Mouse (Mus musculus): ENCODE measurements around the gene Retsat. TPM values are rescaled to one million over a fixed set of nuclear protein-coding genes. Genes with fewer than 3 reads are reported as not detected.

The Retsat gene
- polyA plus RNA-seq, 1 experiment: 237 TPM

- WGBS: 62% methylated on average over 3 of the region's 3 CpGs
- H3K36me3 ChIP-seq (ENCODE audit: control insufficient read depth, insufficient read depth, low read length): no peaks in the 10 kb centered on the region
- no peak overlapping the region for H3K4me3 ChIP-seq (ENCODE audit: insufficient read depth, low read depth, low read length)
- no peaks in the 10 kb centered on the region for H3K27me3 ChIP-seq (replicated peaks; ENCODE audit: control insufficient read depth, insufficient read depth, low read length)
- peaks cover 8% of the 10 kb centered on the region; the same call in 1 of the 2 replicates for H3K4me1 ChIP-seq (ENCODE audit: control insufficient read depth, insufficient read depth, low read length)
- DNase-seq: no peak
- no peak overlapping the region for H3K27ac ChIP-seq (ENCODE audit: insufficient read depth, low read depth, low read length)
- TF ChIP-seq CTCF (conservative IDR thresholded peaks at IDR 0.05; ENCODE audit: insufficient read depth, insufficient read length, low read depth, low read length): no peak
- TF ChIP-seq POLR2A (IDR thresholded peaks at IDR 0.05; ENCODE audit: low read depth, low read length): no peak
These were observed 24.6 kb downstream of the Retsat start for GRCm38 (mm10) chr6:72622917-72623316.

- H3K36me3 ChIP-seq (ENCODE audit: control insufficient read depth, insufficient read depth, low read length): no peaks in the 10 kb centered on the region
- H3K4me1 ChIP-seq (ENCODE audit: control insufficient read depth, insufficient read depth, low read length): peaks cover 5% of the 10 kb centered on the region; the same call in 1 of the 2 replicates
- peak; percentile 89 for DNase-seq
- TF ChIP-seq CTCF (conservative IDR thresholded peaks at IDR 0.05; ENCODE audit: insufficient read depth, insufficient read length, low read depth, low read length) (no peak), POLR2A (IDR thresholded peaks at IDR 0.05; ENCODE audit: low read depth, low read length) (no peak)
- 85% methylated on average over 8 of the region's 8 CpGs for WGBS
- no peak overlapping the region for H3K4me3 ChIP-seq (ENCODE audit: insufficient read depth, low read depth, low read length)
- H3K27ac ChIP-seq (ENCODE audit: insufficient read depth, low read depth, low read length): no peak overlapping the region
- H3K27me3 ChIP-seq (replicated peaks; ENCODE audit: control insufficient read depth, insufficient read depth, low read length): no peaks in the 10 kb centered on the region
These were observed 25.6 kb downstream of the Retsat start for GRCm38 (mm10) chr6:72623661-72624402.

GRCm38 (mm10) chr6:72626391-72626790 lies 28.1 kb downstream of the Retsat start:
- no peaks in the 10 kb centered on the region for H3K27me3 ChIP-seq (replicated peaks; ENCODE audit: control insufficient read depth, insufficient read depth, low read length)
- no peak for TF ChIP-seq POLR2A (IDR thresholded peaks at IDR 0.05; ENCODE audit: low read depth, low read length)
- no peak for TF ChIP-seq CTCF (conservative IDR thresholded peaks at IDR 0.05; ENCODE audit: insufficient read depth, insufficient read length, low read depth, low read length)
- 71% methylated on average over 7 of the region's 7 CpGs for WGBS
- H3K4me1 ChIP-seq (ENCODE audit: control insufficient read depth, insufficient read depth, low read length): peaks cover 11% of the 10 kb centered on the region
- no peaks in the 10 kb centered on the region for H3K36me3 ChIP-seq (ENCODE audit: control insufficient read depth, insufficient read depth, low read length)
- no peak for DNase-seq
- no peak overlapping the region for H3K27ac ChIP-seq (ENCODE audit: insufficient read depth, low read depth, low read length)
- no peak overlapping the region for H3K4me3 ChIP-seq (ENCODE audit: insufficient read depth, low read depth, low read length)

- TF ChIP-seq POLR2A (IDR thresholded peaks at IDR 0.05; ENCODE audit: low read depth, low read length): no peak
- TF ChIP-seq CTCF (conservative IDR thresholded peaks at IDR 0.05; ENCODE audit: insufficient read depth, insufficient read length, low read depth, low read length): no peak
- DNase-seq: peak; percentile 41
- Histone ChIP-seq H3K27me3 (replicated peaks; ENCODE audit: control insufficient read depth, insufficient read depth, low read length) (no peaks in the 10 kb centered on the region), H3K4me3 (ENCODE audit: insufficient read depth, low read depth, low read length) (no peak overlapping the region), H3K4me1 (ENCODE audit: control insufficient read depth, insufficient read depth, low read length) (peaks cover 11% of the 10 kb centered on the region), H3K36me3 (ENCODE audit: control insufficient read depth, insufficient read depth, low read length) (no peaks in the 10 kb centered on the region), H3K27ac (ENCODE audit: insufficient read depth, low read depth, low read length) (no peak overlapping the region)
- WGBS: 37% methylated on average over 16 of the region's 16 CpGs
These were observed 29.0 kb downstream of the Retsat start for GRCm38 (mm10) chr6:72627276-72627675.

- DNase-seq: peak; percentile 89
- WGBS: 51% methylated on average over 2 of the region's 2 CpGs
- H3K27me3 ChIP-seq (replicated peaks; ENCODE audit: control insufficient read depth, insufficient read depth, low read length): no peaks in the 10 kb centered on the region
- peaks cover 11% of the 10 kb centered on the region for H3K4me1 ChIP-seq (ENCODE audit: control insufficient read depth, insufficient read depth, low read length)
- H3K27ac ChIP-seq (ENCODE audit: insufficient read depth, low read depth, low read length): peak overlapping the region; percentile 65
- TF ChIP-seq CTCF (conservative IDR thresholded peaks at IDR 0.05; ENCODE audit: insufficient read depth, insufficient read length, low read depth, low read length) (no peak), POLR2A (IDR thresholded peaks at IDR 0.05; ENCODE audit: low read depth, low read length) (no peak)
- H3K4me3 ChIP-seq (ENCODE audit: insufficient read depth, low read depth, low read length): no peak overlapping the region
- no peaks in the 10 kb centered on the region for H3K36me3 ChIP-seq (ENCODE audit: control insufficient read depth, insufficient read depth, low read length)
These were observed 32.1 kb downstream of the Retsat start for GRCm38 (mm10) chr6:72630370-72630769.

GRCm38 (mm10) chr6:72630961-72631360 lies 32.7 kb downstream of the Retsat start:
- WGBS: 79% methylated on average over 14 of the region's 14 CpGs
- no peak overlapping the region for H3K4me3 ChIP-seq (ENCODE audit: insufficient read depth, low read depth, low read length)
- no peak for DNase-seq
- H3K27ac ChIP-seq (ENCODE audit: insufficient read depth, low read depth, low read length): no peak overlapping the region
- TF ChIP-seq CTCF (conservative IDR thresholded peaks at IDR 0.05; ENCODE audit: insufficient read depth, insufficient read length, low read depth, low read length) (no peak), POLR2A (IDR thresholded peaks at IDR 0.05; ENCODE audit: low read depth, low read length) (no peak)
- peaks cover 11% of the 10 kb centered on the region for H3K4me1 ChIP-seq (ENCODE audit: control insufficient read depth, insufficient read depth, low read length)
- H3K27me3 ChIP-seq (replicated peaks; ENCODE audit: control insufficient read depth, insufficient read depth, low read length): no peaks in the 10 kb centered on the region
- no peaks in the 10 kb centered on the region for H3K36me3 ChIP-seq (ENCODE audit: control insufficient read depth, insufficient read depth, low read length)

- H3K4me3 ChIP-seq (ENCODE audit: insufficient read depth, low read depth, low read length): no peak overlapping the region
- 73% methylated on average over 6 of the region's 6 CpGs for WGBS
- no peaks in the 10 kb centered on the region for H3K36me3 ChIP-seq (ENCODE audit: control insufficient read depth, insufficient read depth, low read length)
- TF ChIP-seq POLR2A (IDR thresholded peaks at IDR 0.05; ENCODE audit: low read depth, low read length) (no peak), CTCF (conservative IDR thresholded peaks at IDR 0.05; ENCODE audit: insufficient read depth, insufficient read length, low read depth, low read length) (no peak)
- peaks cover 15% of the 10 kb centered on the region for H3K4me1 ChIP-seq (ENCODE audit: control insufficient read depth, insufficient read depth, low read length)
- H3K27ac ChIP-seq (ENCODE audit: insufficient read depth, low read depth, low read length): no peak overlapping the region
- no peaks in the 10 kb centered on the region for H3K27me3 ChIP-seq (replicated peaks; ENCODE audit: control insufficient read depth, insufficient read depth, low read length)
- DNase-seq: no peak
These were observed 33.4 kb downstream of the Retsat start for GRCm38 (mm10) chr6:72631700-72632099.
